Mouse (Mus musculus) left cerebral cortex, postnatal 10 days (tissue): ENCODE data around the gene AW209491. TPM values are rescaled to one million over a fixed set of nuclear protein-coding genes. Genes with fewer than 3 reads are reported as not detected.

Experiments
- DNase-seq, 2 experiments: peaks; one replicate each; pipeline ENCODE4 v3.0.0; 2021 to 2022; ENCODE audit warnings: low spot score in 2 of 2, mixed read lengths in 1 of 2; ENCODE audit errors: extremely low spot score in 1 of 2
- intact Hi-C: fragments of 180-260 bp; cut with DNase I; formaldehyde crosslinking; loops from one replicate; pipeline ENCODE4 v1.15.1; 2025
- total RNA-seq, 2 experiments: library from RNA; stranded (reverse); gene quantifications; 2 replicates each; pipeline ENCODE4 v1.2.3; 2021

Gene AW209491
- total RNA-seq: 10 to 100 TPM; 20.2 to 21.1 TPM

GRCm38 (mm10) chr13:14629726-14630641, at the start of gene AW209491:
Gene AW209491, plus strand, starts transcription at chr13:14630154.
- intact Hi-C loops: loop anchor here (10.0 kb wide), 1 partner anchor 315 kb away; no protein-coding TSS in a partner anchor
- DNase-seq: peak; percentile 94 to 96

- no peak for DNase-seq
- intact Hi-C loops: no loop called here
Measured at GRCm38 (mm10) chr13:14580392-14580791, 49.6 kb upstream of the AW209491 start.

- intact Hi-C loops: no loop called here
- DNase-seq: no peak
Measured at GRCm38 (mm10) chr13:14602744-14603143, 27.2 kb upstream of the AW209491 start.

GRCm38 (mm10) chr13:14607616-14608015, 22.3 kb upstream of the AW209491 start:
- intact Hi-C loops: no loop called here
- DNase-seq: no peak

GRCm38 (mm10) chr13:14612463-14612862, 17.5 kb upstream of the AW209491 start:
- intact Hi-C loops: loop anchor here (10.0 kb wide), 1 partner anchor 548 kb away; the partner anchor contains the start of genes Arid4b and Ggps1
- DNase-seq: no peak

- intact Hi-C loops: loop anchor here (10.0 kb wide), 1 partner anchor 548 kb away; the partner anchor contains the start of genes Arid4b and Ggps1
- peak; percentile 97 to 98 for DNase-seq
Measured at GRCm38 (mm10) chr13:14612926-14613529, 16.9 kb upstream of the AW209491 start, which contains the start of the genes Mrpl32 and Psma2. Gene Mrpl32, minus strand, starts transcription at chr13:14613165. Gene Psma2, plus strand, starts transcription at chr13:14613240.

GRCm38 (mm10) chr13:14613553-14613952, 16.4 kb upstream of the AW209491 start:
- no peak for DNase-seq
- intact Hi-C loops: loop anchor here (10.0 kb wide), 1 partner anchor 549 kb away; the partner anchor contains the start of genes Arid4b and Ggps1

GRCm38 (mm10) chr13:14618724-14619123, 11.2 kb upstream of the AW209491 start:
- intact Hi-C loops: loop anchor here (10.0 kb wide), 1 partner anchor 554 kb away; the partner anchor contains the start of genes Arid4b and Ggps1
- DNase-seq: peak; percentile 43 to 65

GRCm38 (mm10) chr13:14639998-14640397, 10.0 kb downstream of the AW209491 start:
- no peak for DNase-seq
- intact Hi-C loops: no loop called here

- DNase-seq: peak in 1 of 2 experiments; percentile 26
- intact Hi-C loops: loop anchor here (5.0 kb wide), 1 partner anchor 1108 kb away; no protein-coding TSS in a partner anchor
Measured at GRCm38 (mm10) chr13:14649301-14649700, 19.3 kb downstream of the AW209491 start.

- intact Hi-C loops: no loop called here
- DNase-seq: no peak
Measured at GRCm38 (mm10) chr13:14667107-14667506, 37.2 kb downstream of the AW209491 start.

- intact Hi-C loops: loop anchor here (2.0 kb wide), 1 partner anchor 1088 kb away; no protein-coding TSS in a partner anchor
- DNase-seq: peak; percentile 31 to 44
Measured at GRCm38 (mm10) chr13:14670342-14670741, 40.4 kb downstream of the AW209491 start.

Other genes with a start within 250 kb of the AW209491 start
- 100 to 1,000 TPM; 143 to 159 TPM for gene Hecw1, start 106.9 kb upstream of the AW209491 start, total RNA-seq
- gene Mrpl32, start 17.0 kb upstream of the AW209491 start, total RNA-seq: 10 to 100 TPM; 28.6 to 30.5 TPM
- 10 to 100 TPM; 66.0 to 66.7 TPM for gene Psma2, start 16.9 kb upstream of the AW209491 start, total RNA-seq